Mouse (Mus musculus) heart, postnatal 0 days (tissue): ENCODE measurements around the gene Gzmn.

ENCODE experiments used
- CTCF ChIP-seq: IDR thresholded peaks from 2 replicates; pipeline ENCODE4 v1.5.1; 2016; ENCODE audit warnings: antibody characterized with exemption, control low read depth, low read depth
- EP300 ChIP-seq: IDR thresholded peaks from 2 replicates; pipeline ENCODE4 v1.6.1; 2016; ENCODE audit warnings: antibody characterized with exemption, low read depth

- TF ChIP-seq CTCF (peak; percentile 7; the same call in 1 of the 2 replicates), EP300 (no peak)
Measured at GRCm38 (mm10) chr14:56155340-56155739, 19.1 kb downstream of the Gzmn start.
